Mouse (Mus musculus): Measurements from ENCODE around the gene Actbl2.

Actbl2 gene

GRCm38 (mm10) chr13:111254713-111255112 is at the start of gene Actbl2:
Actbl2 (plus strand) TSS chr13:111255013.
- DNase-seq: no peak

- no peak for DNase-seq
Measured at GRCm38 (mm10) chr13:111210649-111211378, 44.0 kb upstream of the Actbl2 start.

- no peak for DNase-seq
Measured at GRCm38 (mm10) chr13:111228768-111229167, 26.0 kb upstream of the Actbl2 start.

- DNase-seq: no peak
Measured at GRCm38 (mm10) chr13:111229541-111229940, 25.3 kb upstream of the Actbl2 start.

GRCm38 (mm10) chr13:111232416-111232815 is 22.4 kb upstream of the Actbl2 start:
- no peak for DNase-seq

GRCm38 (mm10) chr13:111233356-111233755 is 21.5 kb upstream of the Actbl2 start:
- no peak for DNase-seq

- DNase-seq: no peak
Measured at GRCm38 (mm10) chr13:111234573-111234972, 20.2 kb upstream of the Actbl2 start.

- no peak for DNase-seq
Measured at GRCm38 (mm10) chr13:111235719-111236166, 19.1 kb upstream of the Actbl2 start.

- DNase-seq: no peak
Measured at GRCm38 (mm10) chr13:111236461-111236864, 18.4 kb upstream of the Actbl2 start.

- DNase-seq: no peak
Measured at GRCm38 (mm10) chr13:111237296-111237695, 17.5 kb upstream of the Actbl2 start.

GRCm38 (mm10) chr13:111237865-111238465 is 16.8 kb upstream of the Actbl2 start:
- DNase-seq: no peak

- no peak for DNase-seq
Measured at GRCm38 (mm10) chr13:111251106-111251505, 3.7 kb upstream of the Actbl2 start.

- no peak for DNase-seq
Measured at GRCm38 (mm10) chr13:111251795-111252194, 3.0 kb upstream of the Actbl2 start.

GRCm38 (mm10) chr13:111258016-111258415 is 3.2 kb downstream of the Actbl2 start:
- DNase-seq: no peak

- no peak for DNase-seq
Measured at GRCm38 (mm10) chr13:111258424-111259092, 3.7 kb downstream of the Actbl2 start.

- DNase-seq: no peak
Measured at GRCm38 (mm10) chr13:111259093-111259491, 4.3 kb downstream of the Actbl2 start.

- no peak for DNase-seq
Measured at GRCm38 (mm10) chr13:111259711-111260110, 4.9 kb downstream of the Actbl2 start.

- DNase-seq: no peak
Measured at GRCm38 (mm10) chr13:111263186-111263585, 8.4 kb downstream of the Actbl2 start.

- DNase-seq: no peak
Measured at GRCm38 (mm10) chr13:111263758-111264157, 8.9 kb downstream of the Actbl2 start.

- DNase-seq: no peak
Measured at GRCm38 (mm10) chr13:111265231-111266000, 10.6 kb downstream of the Actbl2 start.

- DNase-seq: no peak
Measured at GRCm38 (mm10) chr13:111266855-111267254, 12.0 kb downstream of the Actbl2 start.

- DNase-seq: no peak
Measured at GRCm38 (mm10) chr13:111268992-111269391, 14.2 kb downstream of the Actbl2 start.

- DNase-seq: no peak
Measured at GRCm38 (mm10) chr13:111269789-111270335, 15.0 kb downstream of the Actbl2 start.

Data from thymus, postnatal 36 days (tissue).